Mouse (Mus musculus): ENCODE data around the gene Btbd35f18.
"Not testable (repeated sequence)": the region's sequence is repeated elsewhere in the genome, so short reads cannot be mapped to it uniquely, and the experiment has no call there.

The Btbd35f18 gene

DNA sequence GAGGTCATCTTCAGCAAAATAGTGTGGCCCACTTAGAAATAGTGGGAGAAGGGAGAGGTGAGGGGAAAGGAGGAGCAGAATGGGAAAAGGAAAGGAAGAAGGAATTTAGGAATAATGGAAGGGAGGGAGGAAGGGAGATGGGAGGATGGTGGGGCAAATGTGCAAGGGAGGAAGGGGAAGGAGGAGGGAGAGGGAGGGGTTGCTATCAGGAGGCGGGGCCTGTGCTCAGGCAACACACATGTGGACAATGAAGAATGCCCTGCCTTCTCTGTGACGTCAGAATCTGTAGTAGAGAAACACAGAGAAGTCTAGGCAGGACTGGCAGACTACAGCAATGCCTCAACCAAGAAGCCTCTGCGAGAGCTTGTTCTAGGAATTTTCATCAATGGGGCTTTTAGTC, at the start of gene Btbd35f18:
Btbd35f18 (plus strand) TSS at position 301 of the 400 bp plus-strand sequence.
- not testable (repeated sequence) for DNase-seq (ENCODE audit: extremely low spot score, low spot score)
